Mouse (Mus musculus): Measurements from ENCODE around the gene Dclre1c. TPM values are rescaled to one million over a fixed set of nuclear protein-coding genes. Genes with fewer than 3 reads are reported as not detected.

Dclre1c gene
- polyA plus RNA-seq, 1 experiment from 2014 or later, result 8.5 TPM

DNA sequence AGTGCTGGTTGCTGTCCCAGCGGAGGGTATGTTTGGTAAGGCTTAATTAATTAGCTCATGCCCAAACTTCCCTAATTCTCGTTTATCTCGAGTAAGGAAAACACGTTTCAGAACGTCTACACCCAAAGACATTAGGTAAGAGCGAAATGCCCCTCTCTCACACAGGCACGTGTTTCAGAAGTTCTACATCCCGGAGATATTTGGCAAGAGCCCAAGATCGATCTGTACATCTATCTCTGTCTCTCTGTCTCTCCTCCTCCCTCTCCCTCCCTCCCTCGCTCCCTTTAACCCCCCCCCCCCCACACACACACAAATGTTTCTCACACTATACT lies 614 bp downstream of the Dclre1c start:
- Histone ChIP-seq H3K27ac (no peak overlapping the region), H3K27me3 (no peaks in the 10 kb centered on the region), H3K4me1 (peaks cover 12% of the 10 kb centered on the region; the same call in 1 of the 2 replicates), H3K36me3 (no peaks in the 10 kb centered on the region; the same call in 1 of the 2 replicates), H3K4me2 (peak overlapping the region; percentile 94), H3K4me3 (peak overlapping the region; percentile 64), H3K9me3 (no peaks in the 10 kb centered on the region), H3K9ac (peak overlapping the region; percentile 40)
- ATAC-seq (ENCODE audit: insufficient number of reproducible peaks, low FRiP score, low TSS enrichment, low read depth), result 0 out of 2 replicates have a peak, but pooled peaks have one; percentile 1
- WGBS, result 9% methylated on average over 9 of the region's 10 CpGs

- Histone ChIP-seq H3K4me3 (no peak overlapping the region), H3K4me1 (0 out of 2 replicates have a peak, but pooled peaks cover 5% of the 10 kb centered on the region), H3K36me3 (no peaks in the 10 kb centered on the region; the same call in 1 of the 2 replicates), H3K27ac (no peak overlapping the region), H3K9ac (no peak overlapping the region), H3K4me2 (no peak overlapping the region), H3K9me3 (no peaks in the 10 kb centered on the region), H3K27me3 (no peaks in the 10 kb centered on the region)
- no peak for ATAC-seq (ENCODE audit: insufficient number of reproducible peaks, low FRiP score, low TSS enrichment, low read depth)
- WGBS, result 57% methylated on average over 9 of the region's 9 CpGs
Measured at GRCm38 (mm10) chr2:3430956-3431355, 7.0 kb downstream of the Dclre1c start.

- ATAC-seq (ENCODE audit: insufficient number of reproducible peaks, low FRiP score, low TSS enrichment, low read depth), result no peak
- Histone ChIP-seq H3K4me2 (no peak overlapping the region), H3K27me3 (no peaks in the 10 kb centered on the region), H3K4me3 (no peak overlapping the region), H3K27ac (no peak overlapping the region), H3K9ac (no peak overlapping the region), H3K9me3 (no peaks in the 10 kb centered on the region), H3K36me3 (0 out of 2 replicates have a peak, but pooled peaks cover 4% of the 10 kb centered on the region), H3K4me1 (0 out of 2 replicates have a peak, but pooled peaks cover 5% of the 10 kb centered on the region)
- WGBS, result 83% methylated on average over 6 of the region's 6 CpGs
Measured at GRCm38 (mm10) chr2:3435369-3436061, 11.6 kb downstream of the Dclre1c start.

- H3K4me3 ChIP-seq, result no peak overlapping the region
- H3K27ac ChIP-seq, result no peak overlapping the region
- no peak for ATAC-seq (ENCODE audit: insufficient number of reproducible peaks, low FRiP score, low TSS enrichment, low read depth)
- H3K4me1 ChIP-seq, result no peaks in the 10 kb centered on the region
- H3K9ac ChIP-seq, result no peak overlapping the region
- H3K4me2 ChIP-seq, result no peak overlapping the region
- H3K27me3 ChIP-seq, result no peaks in the 10 kb centered on the region
- 0 out of 2 replicates have a peak, but pooled peaks cover 6% of the 10 kb centered on the region for H3K36me3 ChIP-seq
- 47% methylated on average over 7 of the region's 7 CpGs for WGBS
- H3K9me3 ChIP-seq, result no peaks in the 10 kb centered on the region
Measured at GRCm38 (mm10) chr2:3437956-3438355, 14.0 kb downstream of the Dclre1c start.

DNA sequence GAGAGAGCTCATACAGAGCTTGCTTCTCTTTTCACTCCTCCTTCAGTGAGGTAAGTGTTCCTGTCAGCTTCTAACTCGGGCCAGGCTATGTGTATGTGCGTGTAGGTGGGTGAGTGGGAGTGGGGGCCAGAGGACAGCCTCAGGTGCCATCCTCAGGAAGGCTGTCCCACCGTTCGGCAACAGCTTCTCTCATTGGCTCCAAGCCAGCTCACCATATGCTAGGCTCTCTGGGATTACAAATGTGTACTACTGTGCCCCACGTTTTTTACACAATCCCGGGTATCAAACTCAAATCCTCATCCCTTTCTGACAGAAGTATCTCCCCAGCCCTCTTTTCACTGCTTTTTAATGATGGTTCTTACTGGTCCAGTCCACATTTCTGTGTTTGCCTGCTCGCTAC lies 20.3 kb downstream of the Dclre1c start:
- H3K9ac ChIP-seq, result no peak overlapping the region
- no peak for ATAC-seq (ENCODE audit: insufficient number of reproducible peaks, low FRiP score, low TSS enrichment, low read depth)
- no peak overlapping the region for H3K4me2 ChIP-seq
- H3K36me3 ChIP-seq, result 0 out of 2 replicates have a peak, but pooled peaks cover 2% of the 10 kb centered on the region
- no peaks in the 10 kb centered on the region for H3K27me3 ChIP-seq
- H3K9me3 ChIP-seq, result no peaks in the 10 kb centered on the region
- no peak overlapping the region for H3K4me3 ChIP-seq
- H3K4me1 ChIP-seq, result no peaks in the 10 kb centered on the region
- WGBS, result 65% methylated on average over 7 of the region's 7 CpGs
- no peak overlapping the region for H3K27ac ChIP-seq

DNA sequence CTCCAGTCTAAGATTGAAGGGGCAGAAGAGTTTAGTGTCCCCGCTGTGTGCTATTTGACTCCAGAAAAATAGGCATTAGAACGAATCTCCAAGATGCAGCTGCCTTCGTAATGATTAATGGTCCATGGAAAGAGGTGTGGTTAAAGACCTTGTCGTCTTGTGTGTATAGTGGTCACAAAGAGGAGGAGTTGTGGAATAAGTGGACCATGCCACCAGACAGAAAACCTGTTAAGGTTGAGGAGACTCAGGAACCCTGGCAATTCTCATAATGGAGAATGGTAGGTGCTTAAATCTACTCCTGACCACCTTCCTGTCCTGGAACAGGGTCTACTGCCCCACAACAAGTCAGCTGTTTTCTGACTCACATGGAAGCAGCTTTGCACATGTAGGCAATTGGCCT lies 22.1 kb downstream of the Dclre1c start:
- Histone ChIP-seq H3K4me1 (no peaks in the 10 kb centered on the region), H3K27ac (no peak overlapping the region), H3K4me3 (no peak overlapping the region), H3K27me3 (no peaks in the 10 kb centered on the region), H3K36me3 (no peaks in the 10 kb centered on the region), H3K9me3 (no peaks in the 10 kb centered on the region), H3K9ac (no peak overlapping the region), H3K4me2 (no peak overlapping the region)
- no peak for ATAC-seq (ENCODE audit: insufficient number of reproducible peaks, low FRiP score, low TSS enrichment, low read depth)
- WGBS, result 70% methylated on average over 4 of the region's 4 CpGs

GRCm38 (mm10) chr2:3449431-3449830 lies 25.5 kb downstream of the Dclre1c start:
- Histone ChIP-seq H3K4me1 (no peaks in the 10 kb centered on the region), H3K9me3 (no peaks in the 10 kb centered on the region), H3K27ac (no peak overlapping the region), H3K27me3 (no peaks in the 10 kb centered on the region), H3K4me3 (no peak overlapping the region), H3K9ac (no peak overlapping the region), H3K4me2 (no peak overlapping the region), H3K36me3 (peaks cover 16% of the 10 kb centered on the region)
- no peak for ATAC-seq (ENCODE audit: insufficient number of reproducible peaks, low FRiP score, low TSS enrichment, low read depth)
- 64% methylated on average over 2 of the region's 2 CpGs for WGBS

DNA sequence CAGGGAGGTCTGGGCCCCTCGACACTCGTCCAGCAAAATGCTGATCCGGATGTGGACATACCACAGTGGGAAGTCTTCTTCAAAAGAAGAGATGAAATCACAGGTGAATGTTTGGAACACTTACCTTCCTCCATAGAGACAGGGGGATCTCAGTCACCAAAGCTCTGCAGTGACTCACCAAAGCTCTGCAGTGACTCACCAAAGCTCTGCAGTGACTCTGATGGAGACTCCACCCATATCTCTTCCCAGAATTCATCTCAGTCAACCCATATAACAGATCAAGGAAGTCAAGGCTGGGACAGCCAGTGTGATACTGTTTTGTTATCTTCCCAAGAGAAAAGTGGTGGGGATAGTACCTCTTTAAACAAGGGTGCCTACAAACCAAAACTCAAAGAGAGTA lies 29.2 kb downstream of the Dclre1c start:
- Histone ChIP-seq H3K27ac (no peak overlapping the region), H3K4me3 (no peak overlapping the region), H3K36me3 (peaks cover 20% of the 10 kb centered on the region), H3K9ac (no peak overlapping the region), H3K4me1 (no peaks in the 10 kb centered on the region), H3K9me3 (no peaks in the 10 kb centered on the region), H3K27me3 (no peaks in the 10 kb centered on the region), H3K4me2 (no peak overlapping the region)
- WGBS, result 88% methylated on average over 3 of the region's 3 CpGs
- ATAC-seq (ENCODE audit: insufficient number of reproducible peaks, low FRiP score, low TSS enrichment, low read depth), result no peak

DNA sequence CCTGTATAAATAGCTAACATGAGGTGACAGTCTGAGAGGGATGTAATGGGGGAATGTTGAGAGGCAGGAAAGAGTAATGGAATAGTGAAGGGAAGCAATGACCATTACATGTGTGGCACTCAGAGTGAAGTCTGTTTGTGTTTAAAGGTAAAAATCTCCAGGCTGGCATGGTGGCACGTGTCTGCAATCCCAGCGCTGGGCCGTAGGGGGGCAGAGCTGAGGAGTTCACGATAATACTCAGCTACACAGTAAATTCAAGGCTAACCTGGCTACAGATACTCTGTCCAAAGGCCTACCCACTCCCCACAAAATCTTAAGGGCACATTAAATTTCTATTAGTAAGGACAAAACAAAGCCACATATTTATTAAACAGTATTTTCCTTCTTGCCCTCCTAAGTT lies 32.7 kb downstream of the Dclre1c start:
- 83% methylated on average over 4 of the region's 4 CpGs for WGBS

DNA sequence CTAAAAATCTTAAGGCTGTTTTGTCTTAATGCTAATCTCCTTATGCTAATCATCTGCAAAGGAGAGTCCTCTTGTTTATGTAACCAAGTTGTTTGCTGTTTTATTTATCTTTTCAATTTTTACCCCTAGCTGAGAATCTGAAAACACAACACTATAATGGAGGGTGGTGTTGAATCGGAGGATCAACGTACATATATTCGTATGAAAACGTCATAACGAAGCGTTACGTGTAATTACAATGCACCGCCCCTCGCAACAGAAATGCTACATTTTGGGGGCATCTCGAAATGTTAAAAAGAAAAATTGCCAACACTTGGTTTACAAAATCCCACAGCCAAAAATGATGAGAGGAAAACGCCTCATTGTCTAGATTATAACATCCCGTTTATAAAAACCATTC lies 50.0 kb downstream of the Dclre1c start:
- ATAC-seq (ENCODE audit: insufficient number of reproducible peaks, low FRiP score, low TSS enrichment, low read depth), result no peak
- Histone ChIP-seq H3K4me2 (peak overlapping the region; percentile 74), H3K36me3 (0 out of 2 replicates have a peak, but pooled peaks cover 8% of the 10 kb centered on the region), H3K27me3 (no peaks in the 10 kb centered on the region), H3K9me3 (no peaks in the 10 kb centered on the region), H3K4me3 (peak overlapping the region; percentile 99), H3K27ac (peak overlapping the region; percentile 91), H3K9ac (peak overlapping the region; percentile 73), H3K4me1 (peaks cover 11% of the 10 kb centered on the region)
- WGBS, result under 1% methylated on average over 12 of the region's 12 CpGs

More for the DNA sequence above, 32.7 kb downstream of the Dclre1c start:
- Histone ChIP-seq H3K9ac (no peak overlapping the region), H3K4me3 (no peak overlapping the region), H3K27me3 (no peaks in the 10 kb centered on the region), H3K4me1 (no peaks in the 10 kb centered on the region), H3K36me3 (peaks cover 34% of the 10 kb centered on the region), H3K4me2 (no peak overlapping the region), H3K27ac (no peak overlapping the region), H3K9me3 (no peaks in the 10 kb centered on the region)
- no peak for ATAC-seq (ENCODE audit: insufficient number of reproducible peaks, low FRiP score, low TSS enrichment, low read depth)

GRCm38 (mm10) chr2:3474361-3474805 lies 50.5 kb downstream of the Dclre1c start:
- WGBS, result 1% methylated on average over 45 of the region's 46 CpGs

DNA sequence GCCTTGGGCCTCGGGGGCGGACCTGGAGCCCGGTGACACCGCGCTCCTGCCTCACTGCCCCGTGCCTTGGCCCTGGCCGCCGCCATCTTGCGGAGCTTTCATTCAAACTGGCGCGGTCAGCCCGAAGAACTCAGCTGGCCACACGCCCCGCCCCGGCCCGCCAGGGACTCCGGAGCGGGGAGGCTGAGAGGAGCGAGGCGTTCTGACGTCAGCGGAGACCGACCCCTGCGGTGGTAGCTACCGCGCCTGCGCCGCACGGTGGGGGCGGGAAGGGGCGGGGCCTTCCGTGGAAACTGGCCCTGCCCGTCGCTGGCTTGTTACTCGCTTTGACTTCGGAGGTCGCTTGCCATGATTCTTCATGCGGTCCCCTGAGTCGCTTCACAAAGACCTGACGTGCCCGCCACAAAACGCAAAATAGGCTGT lies 50.9 kb downstream of the Dclre1c start, which contains the start of gene Suv39h2:
Gene Suv39h2 (minus strand): TSS at position 171 of the 423 bp plus-strand sequence.
- peak; percentile 98 for ATAC-seq (ENCODE audit: insufficient number of reproducible peaks, low FRiP score, low TSS enrichment, low read depth)
- H3K36me3 ChIP-seq, result 0 out of 2 replicates have a peak, but pooled peaks cover 7% of the 10 kb centered on the region
- peak within 1 kb of the TSS; percentile 74 for H3K4me2 ChIP-seq
- H3K4me1 ChIP-seq, result peaks cover 11% of the 10 kb centered on the region
- H3K9me3 ChIP-seq, result no peaks in the 10 kb centered on the region
- peak within 1 kb of the TSS; percentile 73 for H3K9ac ChIP-seq
- under 1% methylated on average over 42 of the region's 42 CpGs for WGBS
- H3K27ac ChIP-seq, result peak within 1 kb of the TSS; percentile 91
- peak within 1 kb of the TSS; percentile 99 for H3K4me3 ChIP-seq
- H3K27me3 ChIP-seq, result no peaks in the 10 kb centered on the region

More at GRCm38 (mm10) chr2:3474361-3474805, 50.5 kb downstream of the Dclre1c start:
- no peaks in the 10 kb centered on the region for H3K9me3 ChIP-seq
- H3K36me3 ChIP-seq, result 0 out of 2 replicates have a peak, but pooled peaks cover 8% of the 10 kb centered on the region
- peak; percentile 75 for ATAC-seq (ENCODE audit: insufficient number of reproducible peaks, low FRiP score, low TSS enrichment, low read depth)
- H3K9ac ChIP-seq, result peak overlapping the region; percentile 73
- H3K27me3 ChIP-seq, result no peaks in the 10 kb centered on the region
- H3K4me2 ChIP-seq, result peak overlapping the region; percentile 74
- peaks cover 11% of the 10 kb centered on the region for H3K4me1 ChIP-seq
- peak overlapping the region; percentile 91 for H3K27ac ChIP-seq
- H3K4me3 ChIP-seq, result peak overlapping the region; percentile 99
